Mouse (Mus musculus) forebrain, embryonic 13.5 days (tissue): ENCODE results near the gene Gdnf. TPM values are rescaled to one million over a fixed set of nuclear protein-coding genes. Genes with fewer than 3 reads are reported as not detected.

Experiments used
- ATAC-seq: fragments of 200-750 bp; cut with Nextera tagmentation; 2 replicates; pipeline ENCODE4 v1.8.0; 2017
- H3K27ac ChIP-seq: fragments of 300-500 bp; sonication (generic); 2 replicates; pipeline ENCODE4 v1.5.1; 2015; ENCODE audit warnings: inconsistent platforms, mild to moderate bottlenecking, moderate library complexity
- H3K27me3 ChIP-seq: fragments of 300-500 bp; sonication (generic); 2 replicates; pipeline ENCODE4 v1.6.1; 2015; ENCODE audit warnings: mild to moderate bottlenecking, inconsistent platforms
- H3K36me3 ChIP-seq: fragments of 300-500 bp; sonication (generic); 2 replicates; pipeline ENCODE4 v1.6.1; 2015; ENCODE audit warnings: mild to moderate bottlenecking, inconsistent platforms; ENCODE audit not compliant: poor library complexity, severe bottlenecking
- H3K4me1 ChIP-seq: fragments of 300-500 bp; sonication (generic); 2 replicates; pipeline ENCODE4 v1.6.1; 2015; ENCODE audit warnings: inconsistent platforms
- H3K4me2 ChIP-seq: fragments of 300-500 bp; sonication (generic); 2 replicates; pipeline ENCODE4 v1.6.1; 2015; ENCODE audit warnings: inconsistent platforms, mild to moderate bottlenecking, moderate library complexity
- H3K4me3 ChIP-seq: fragments of 300-500 bp; sonication (generic); 2 replicates; pipeline ENCODE4 v1.5.1; 2015; ENCODE audit warnings: mild to moderate bottlenecking, inconsistent platforms
- H3K9ac ChIP-seq: fragments of 300-500 bp; sonication (generic); 2 replicates; pipeline ENCODE4 v1.6.1; 2015; ENCODE audit warnings: mild to moderate bottlenecking, inconsistent platforms
- H3K9me3 ChIP-seq: fragments of 300-500 bp; sonication (generic); replicated peaks from 2 replicates; pipeline ENCODE4 v1.6.1; 2016; ENCODE audit warnings: inconsistent platforms
- WGBS: fragments of 180-500 bp; shearing (Covaris S2); methylation state at CpG from one replicate; pipeline ENCODE4 v1.1.7; 2015; 5-methylcytosine and 5-hydroxymethylcytosine counted together
- polyA plus RNA-seq: library from polyadenylated mRNA; unstranded; fragments of >200 nt; fragmentation: Nextera tagmentation; extraction: Ambion mirVana; gene quantifications from 2 replicates; pipeline ENCODE4 v1.2.1, GENCODE M21; 2015

The Gdnf gene
- polyA plus RNA-seq, 1 experiment from 2014 or later: not detected

DNA sequence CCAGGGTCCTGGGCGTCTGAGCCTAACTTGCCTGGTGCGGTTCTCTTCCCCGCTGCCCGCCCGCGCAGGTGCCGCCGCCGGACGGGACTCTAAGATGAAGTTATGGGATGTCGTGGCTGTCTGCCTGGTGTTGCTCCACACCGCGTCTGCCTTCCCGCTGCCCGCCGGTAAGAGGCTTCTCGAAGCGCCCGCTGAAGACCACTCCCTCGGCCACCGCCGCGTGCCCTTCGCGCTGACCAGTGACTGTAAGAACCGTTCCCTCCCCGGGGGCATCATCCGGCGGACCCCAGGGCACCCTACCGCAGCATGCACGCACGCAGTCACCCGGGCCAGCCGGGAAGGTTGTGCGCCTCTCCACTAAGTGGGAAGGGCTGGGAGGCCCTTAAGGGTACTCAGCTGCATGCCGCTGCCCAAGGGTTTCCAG is 4.9 kb downstream of the Gdnf start:
- Histone ChIP-seq H3K4me3 (peak overlapping the region; percentile 26), H3K36me3 (no peaks in the 10 kb centered on the region), H3K4me2 (peak overlapping the region; percentile 51), H3K27ac (no peak overlapping the region), H3K9me3 (no peaks in the 10 kb centered on the region), H3K9ac (no peak overlapping the region; the same call in 1 of the 2 replicates), H3K27me3 (peaks cover 97% of the 10 kb centered on the region), H3K4me1 (peaks cover 37% of the 10 kb centered on the region)
- under 1% methylated on average over 27 of the region's 36 CpGs for WGBS
- no peak for ATAC-seq

DNA sequence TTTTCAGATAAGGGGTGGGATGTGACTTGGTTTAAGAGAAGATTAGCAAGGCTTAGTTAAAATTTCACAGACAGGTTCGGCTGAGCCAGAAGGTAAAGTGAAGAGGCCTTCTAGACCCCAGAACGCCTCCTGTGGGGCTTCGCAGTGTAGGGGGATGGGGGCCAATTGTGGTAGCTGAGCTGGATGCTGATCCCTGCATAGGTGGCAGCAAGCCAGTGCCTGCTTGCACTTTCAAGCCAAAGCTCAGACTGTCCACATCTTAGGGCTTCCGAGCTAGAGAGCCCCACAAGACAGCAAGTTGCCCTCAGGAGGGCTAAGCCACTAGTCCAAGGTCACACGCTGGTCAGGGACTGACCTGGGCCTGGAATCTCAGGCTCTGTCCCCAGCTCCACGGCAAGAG is 13.2 kb downstream of the Gdnf start:
- 62% methylated on average over 6 of the region's 6 CpGs for WGBS
- Histone ChIP-seq H3K9me3 (no peaks in the 10 kb centered on the region), H3K4me2 (no peak overlapping the region), H3K36me3 (no peaks in the 10 kb centered on the region), H3K4me1 (no peaks in the 10 kb centered on the region), H3K4me3 (no peak overlapping the region), H3K27ac (no peak overlapping the region), H3K9ac (no peak overlapping the region), H3K27me3 (peaks cover 23% of the 10 kb centered on the region)
- ATAC-seq: no peak

DNA sequence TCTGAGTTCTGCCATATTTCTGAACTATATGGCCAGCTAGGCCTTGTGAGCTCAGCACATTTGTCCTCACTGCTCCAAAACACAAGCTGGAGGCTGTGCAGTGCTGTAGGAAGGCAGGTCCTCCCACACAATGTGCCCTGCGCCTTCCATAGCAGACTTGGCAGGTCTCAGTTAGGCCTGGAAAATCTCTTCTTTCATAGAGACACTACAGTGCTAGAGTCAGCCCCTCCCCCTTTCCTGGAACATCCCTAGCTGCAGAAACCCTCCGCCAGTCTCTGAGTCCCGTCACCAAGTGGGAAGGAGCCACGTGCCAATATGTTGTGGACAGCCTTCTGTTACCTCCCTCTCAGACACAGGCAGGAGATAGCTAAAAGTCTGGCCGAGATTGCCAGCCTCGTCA is 14.9 kb downstream of the Gdnf start:
- H3K27ac ChIP-seq: no peak overlapping the region
- no peak overlapping the region for H3K9ac ChIP-seq
- H3K4me2 ChIP-seq: no peak overlapping the region
- H3K36me3 ChIP-seq: no peaks in the 10 kb centered on the region
- H3K27me3 ChIP-seq: peaks cover 9% of the 10 kb centered on the region
- no peak overlapping the region for H3K4me3 ChIP-seq
- ATAC-seq: peak; percentile 69; the same call in 1 of the 2 replicates
- no peaks in the 10 kb centered on the region for H3K4me1 ChIP-seq
- no peaks in the 10 kb centered on the region for H3K9me3 ChIP-seq
- 50% methylated on average over 6 of the region's 6 CpGs for WGBS

DNA sequence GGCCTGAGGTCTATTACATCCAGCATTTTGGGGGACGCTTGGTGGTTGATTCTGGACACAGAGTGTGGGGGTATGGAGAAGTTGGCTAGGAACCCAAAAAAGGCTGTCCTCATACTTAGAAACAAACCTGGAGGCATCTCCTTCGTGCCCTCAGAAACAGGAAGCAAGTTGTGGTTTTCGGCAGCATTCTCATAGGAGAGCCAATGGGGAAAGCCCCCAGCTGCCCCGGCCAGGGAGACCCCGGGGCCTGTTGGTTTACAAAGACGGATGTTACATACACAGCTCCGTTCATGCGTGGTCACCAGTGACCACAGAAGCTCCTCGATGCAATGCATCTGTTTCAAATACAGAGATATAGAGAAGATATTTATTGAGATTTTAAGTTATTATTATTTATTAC is 24.8 kb downstream of the Gdnf start:
- Histone ChIP-seq H3K4me3 (no peak overlapping the region), H3K4me1 (no peaks in the 10 kb centered on the region), H3K36me3 (no peaks in the 10 kb centered on the region), H3K4me2 (no peak overlapping the region), H3K27me3 (no peaks in the 10 kb centered on the region), H3K9ac (no peak overlapping the region), H3K27ac (no peak overlapping the region), H3K9me3 (no peaks in the 10 kb centered on the region)
- no peak for ATAC-seq
- 92% methylated on average over 9 of the region's 9 CpGs for WGBS

DNA sequence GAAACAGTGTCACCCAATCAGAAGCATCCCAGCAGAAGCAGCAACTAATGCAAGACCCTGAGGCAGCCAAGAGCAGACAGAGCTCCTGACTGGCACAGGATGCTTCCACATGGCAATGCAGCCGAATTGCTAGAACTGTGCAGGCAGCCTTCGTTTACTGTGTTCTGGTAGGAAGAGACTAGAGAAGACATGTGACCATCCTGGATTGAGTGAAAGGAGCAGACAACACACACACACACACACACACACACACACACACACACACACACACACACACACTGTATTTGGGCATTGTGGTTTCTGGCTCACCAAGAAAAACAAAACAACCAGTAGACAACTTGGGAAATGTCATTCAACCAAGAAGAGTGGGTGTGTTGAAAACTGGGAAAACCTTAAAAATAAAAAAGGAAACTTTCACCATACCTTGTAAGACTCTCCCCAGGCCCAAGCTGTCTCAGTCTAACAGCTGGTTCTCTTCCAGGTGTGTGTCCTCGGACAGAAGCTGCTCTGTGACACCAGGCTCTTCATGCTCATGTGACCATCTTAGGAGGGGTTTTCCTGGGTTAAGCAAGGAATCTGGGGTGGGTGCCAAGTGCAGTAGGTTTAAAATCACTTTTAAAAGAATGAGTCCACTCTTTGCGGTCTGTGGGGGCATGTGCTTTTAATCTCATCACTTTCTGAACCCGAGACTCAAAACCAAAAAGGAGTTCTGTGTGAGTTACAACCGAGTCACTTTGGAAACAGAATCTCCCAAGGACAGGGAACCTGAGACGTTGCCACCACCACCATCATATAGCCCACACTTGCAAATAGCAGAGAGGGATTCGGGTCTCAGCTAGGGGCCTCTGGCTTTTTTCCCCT is 27.6 kb downstream of the Gdnf start:
- Histone ChIP-seq H3K4me3 (no peak overlapping the region), H3K36me3 (no peaks in the 10 kb centered on the region), H3K27me3 (no peaks in the 10 kb centered on the region), H3K9ac (no peak overlapping the region), H3K9me3 (no peaks in the 10 kb centered on the region), H3K4me1 (no peaks in the 10 kb centered on the region), H3K4me2 (no peak overlapping the region), H3K27ac (no peak overlapping the region)
- WGBS: 84% methylated on average over 8 of the region's 8 CpGs
- no peak for ATAC-seq

DNA sequence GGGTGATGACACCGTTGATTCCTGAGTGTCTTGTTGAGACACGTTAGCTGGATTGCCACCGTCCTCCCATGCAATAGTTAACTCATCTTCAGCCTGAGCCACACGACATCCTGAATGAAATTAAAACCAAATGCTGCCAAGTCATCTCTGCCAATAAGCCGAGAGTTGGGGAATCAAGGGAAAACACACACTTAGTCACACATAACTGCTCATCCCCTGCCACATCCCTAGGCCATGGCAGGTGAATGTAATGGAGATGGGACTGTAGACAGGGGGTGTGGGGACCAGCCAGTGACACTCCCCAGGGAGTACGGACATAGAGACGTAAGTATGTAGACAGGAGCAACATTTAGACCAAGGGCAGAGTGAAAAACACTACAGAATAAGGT is 28.3 kb downstream of the Gdnf start:
- no peaks in the 10 kb centered on the region for H3K9me3 ChIP-seq
- no peak overlapping the region for H3K4me2 ChIP-seq
- H3K27ac ChIP-seq: no peak overlapping the region
- H3K36me3 ChIP-seq: no peaks in the 10 kb centered on the region
- no peak overlapping the region for H3K4me3 ChIP-seq
- H3K9ac ChIP-seq: no peak overlapping the region
- H3K27me3 ChIP-seq: no peaks in the 10 kb centered on the region
- no peaks in the 10 kb centered on the region for H3K4me1 ChIP-seq
- ATAC-seq: no peak
- 86% methylated on average over 7 of the region's 7 CpGs for WGBS

DNA sequence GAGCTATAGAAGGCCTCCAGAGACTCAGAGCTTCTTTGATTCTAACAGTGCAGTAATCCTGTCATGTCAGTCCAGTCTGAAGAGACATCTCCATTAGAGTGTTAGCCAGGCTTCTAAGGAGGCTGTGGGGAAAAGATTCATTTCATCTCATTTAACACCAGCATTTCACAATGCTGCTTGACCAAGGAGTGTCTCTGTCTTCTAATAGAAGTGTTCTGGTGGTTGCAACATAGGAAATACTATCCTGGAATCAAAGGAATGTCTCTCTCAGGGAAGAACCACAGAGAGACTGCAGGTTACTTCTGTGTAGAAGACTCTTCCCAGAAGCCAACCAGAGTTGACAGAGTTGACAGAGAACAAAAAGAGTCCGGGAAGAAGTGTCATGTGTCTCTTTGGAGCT is 31.0 kb downstream of the Gdnf start:
- H3K27me3 ChIP-seq: no peaks in the 10 kb centered on the region
- no peak for ATAC-seq
- H3K9me3 ChIP-seq: no peaks in the 10 kb centered on the region
- H3K4me2 ChIP-seq: no peak overlapping the region
- H3K4me1 ChIP-seq: no peaks in the 10 kb centered on the region
- WGBS: 78% methylated on average over 1 of the region's 1 CpGs
- H3K9ac ChIP-seq: no peak overlapping the region
- H3K4me3 ChIP-seq: no peak overlapping the region
- H3K36me3 ChIP-seq: no peaks in the 10 kb centered on the region
- H3K27ac ChIP-seq: no peak overlapping the region

DNA sequence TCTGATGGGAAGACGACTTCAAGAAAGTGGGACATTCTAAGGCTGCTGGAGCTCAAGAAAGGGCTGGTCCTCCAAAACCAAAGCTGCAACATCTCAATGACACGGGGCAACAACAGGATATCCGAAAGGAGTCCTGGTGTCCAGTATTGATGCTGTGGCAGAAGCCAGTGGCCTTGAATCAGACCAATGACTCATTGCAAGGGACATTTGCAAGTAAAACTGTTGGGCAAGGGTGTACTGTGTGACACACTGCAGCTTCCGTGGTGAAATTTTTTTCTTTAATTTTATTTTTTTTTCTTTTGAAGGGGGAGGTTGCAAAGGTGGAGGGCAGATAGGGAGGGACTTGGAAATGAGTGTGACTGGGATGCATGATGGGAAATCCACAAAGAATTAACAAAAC is 31.8 kb downstream of the Gdnf start:
- H3K4me1 ChIP-seq: no peaks in the 10 kb centered on the region
- H3K27me3 ChIP-seq: no peaks in the 10 kb centered on the region
- no peaks in the 10 kb centered on the region for H3K36me3 ChIP-seq
- no peak overlapping the region for H3K9ac ChIP-seq
- H3K27ac ChIP-seq: no peak overlapping the region
- WGBS: 88% methylated on average over 4 of the region's 4 CpGs
- H3K9me3 ChIP-seq: no peaks in the 10 kb centered on the region
- H3K4me2 ChIP-seq: no peak overlapping the region
- no peak for ATAC-seq
- H3K4me3 ChIP-seq: no peak overlapping the region

DNA sequence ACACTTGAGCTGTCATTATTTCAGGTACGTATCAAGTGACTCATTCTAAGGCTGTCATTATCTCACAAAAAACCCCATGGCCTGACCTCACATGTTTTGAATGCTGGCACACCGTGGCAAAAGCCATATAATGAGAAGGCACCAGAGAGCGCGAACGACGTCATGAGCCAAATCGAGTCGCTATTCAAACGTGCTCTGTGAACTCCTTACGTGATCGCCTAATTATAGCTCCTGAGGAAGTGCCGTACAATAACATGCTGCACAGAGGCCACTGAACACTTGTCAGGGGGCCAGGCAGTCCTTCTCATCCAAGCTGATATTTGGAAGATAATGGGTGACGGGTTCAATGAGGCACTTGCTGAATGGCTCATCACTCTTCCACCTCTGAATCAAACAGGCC is 46.8 kb downstream of the Gdnf start:
- ATAC-seq: peak; percentile 38; the same call in 1 of the 2 replicates
- Histone ChIP-seq H3K9me3 (no peaks in the 10 kb centered on the region), H3K36me3 (no peaks in the 10 kb centered on the region), H3K27ac (no peak overlapping the region), H3K4me1 (no peaks in the 10 kb centered on the region), H3K4me2 (no peak overlapping the region), H3K9ac (no peak overlapping the region), H3K27me3 (no peaks in the 10 kb centered on the region), H3K4me3 (no peak overlapping the region)
- WGBS: 64% methylated on average over 13 of the region's 13 CpGs

DNA sequence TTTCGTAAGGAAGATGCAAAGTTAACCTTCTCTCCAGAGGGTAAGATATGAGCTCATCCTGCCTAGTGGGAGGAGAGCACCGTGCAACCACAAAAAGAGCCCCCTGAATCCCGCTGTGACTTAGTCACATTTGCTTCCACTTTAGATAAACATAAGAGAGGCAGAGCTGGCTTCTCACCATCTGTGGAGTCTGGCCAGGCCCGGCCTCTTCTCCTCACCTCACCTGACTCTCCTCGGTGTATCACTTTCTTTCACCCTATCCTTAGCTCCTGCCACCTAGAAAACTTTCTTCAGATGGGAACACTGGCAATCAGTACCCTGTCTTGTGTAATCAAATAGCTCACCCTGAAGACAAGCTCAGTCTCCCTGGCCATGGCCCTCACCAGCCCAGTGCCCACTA is 48.2 kb downstream of the Gdnf start:
- Histone ChIP-seq H3K4me1 (no peaks in the 10 kb centered on the region), H3K9ac (no peak overlapping the region), H3K4me2 (no peak overlapping the region), H3K27ac (no peak overlapping the region), H3K4me3 (no peak overlapping the region), H3K36me3 (no peaks in the 10 kb centered on the region), H3K27me3 (no peaks in the 10 kb centered on the region), H3K9me3 (no peaks in the 10 kb centered on the region)
- 80% methylated on average over 5 of the region's 5 CpGs for WGBS
- no peak for ATAC-seq

DNA sequence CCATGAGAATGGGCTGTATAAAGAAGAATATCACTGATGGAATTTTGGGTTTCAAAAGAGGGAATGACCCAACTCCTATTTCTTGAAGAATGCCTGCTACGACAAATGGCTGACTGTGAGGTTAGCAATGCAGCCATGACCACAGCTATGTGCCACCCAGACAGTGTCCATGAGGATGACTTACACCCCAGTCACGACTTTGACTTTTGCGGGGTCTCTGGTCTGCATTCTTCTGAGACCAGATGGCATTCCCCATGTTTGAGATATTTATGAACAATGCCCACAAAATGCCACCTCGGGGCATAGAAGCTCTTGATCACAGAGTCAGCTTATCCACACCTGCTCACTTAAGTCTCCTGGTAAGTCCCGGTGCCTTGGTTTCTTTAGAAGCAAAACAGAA is 52.2 kb downstream of the Gdnf start:
- Histone ChIP-seq H3K27ac (no peak overlapping the region), H3K4me3 (no peak overlapping the region), H3K27me3 (no peaks in the 10 kb centered on the region), H3K36me3 (no peaks in the 10 kb centered on the region), H3K4me2 (no peak overlapping the region), H3K9me3 (no peaks in the 10 kb centered on the region), H3K9ac (no peak overlapping the region), H3K4me1 (no peaks in the 10 kb centered on the region)
- 93% methylated on average over 5 of the region's 5 CpGs for WGBS
- no peak for ATAC-seq

DNA sequence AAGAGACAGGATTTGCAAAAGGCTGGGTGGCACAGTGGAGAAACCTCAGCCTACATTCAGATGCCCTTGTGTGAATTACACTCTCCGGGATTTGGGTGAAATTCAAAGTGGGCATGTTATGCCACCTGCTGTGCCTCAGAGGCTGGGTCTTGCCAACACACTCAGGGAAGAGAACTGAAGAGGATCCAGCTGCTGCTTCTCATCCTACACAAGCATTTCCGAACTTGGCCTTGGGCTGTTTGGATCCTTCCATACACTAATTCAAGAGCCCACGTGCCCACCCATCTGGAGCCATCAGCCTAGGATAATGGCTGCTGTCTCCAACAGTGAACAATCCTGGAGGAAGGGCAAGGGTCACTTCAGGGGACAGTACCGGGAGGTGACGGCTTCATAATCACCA is 52.7 kb downstream of the Gdnf start:
- no peaks in the 10 kb centered on the region for H3K27me3 ChIP-seq
- ATAC-seq: no peak
- H3K9ac ChIP-seq: no peak overlapping the region
- H3K36me3 ChIP-seq: no peaks in the 10 kb centered on the region
- no peak overlapping the region for H3K4me2 ChIP-seq
- H3K4me3 ChIP-seq: no peak overlapping the region
- no peaks in the 10 kb centered on the region for H3K9me3 ChIP-seq
- 60% methylated on average over 5 of the region's 5 CpGs for WGBS
- H3K27ac ChIP-seq: no peak overlapping the region
- H3K4me1 ChIP-seq: no peaks in the 10 kb centered on the region

DNA sequence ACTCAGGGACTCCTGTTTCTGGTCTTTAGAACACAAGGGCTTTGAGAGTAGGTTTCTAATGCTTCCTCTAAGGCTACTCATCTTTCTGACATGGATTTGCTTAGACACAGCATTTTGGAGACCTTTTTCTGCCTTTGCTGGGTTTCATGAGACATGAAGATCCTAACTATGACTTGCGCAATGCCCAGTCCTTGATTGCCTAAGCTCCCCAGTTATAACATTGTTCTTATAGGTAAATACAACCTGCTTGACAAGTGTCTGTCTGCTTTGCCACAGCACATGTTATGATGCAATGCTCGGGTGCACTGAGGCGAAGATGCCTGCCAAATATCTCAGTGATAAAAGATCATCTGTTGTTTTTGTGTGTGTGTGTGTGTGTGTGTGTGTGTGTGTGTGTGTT is 54.7 kb downstream of the Gdnf start:
- no peak overlapping the region for H3K27ac ChIP-seq

More for the DNA sequence above, 54.7 kb downstream of the Gdnf start:
- Histone ChIP-seq H3K9ac (no peak overlapping the region), H3K4me1 (no peaks in the 10 kb centered on the region), H3K9me3 (no peaks in the 10 kb centered on the region), H3K27me3 (no peaks in the 10 kb centered on the region), H3K4me3 (no peak overlapping the region), H3K4me2 (no peak overlapping the region), H3K36me3 (no peaks in the 10 kb centered on the region)
- ATAC-seq: no peak
- WGBS: 91% methylated on average over 3 of the region's 3 CpGs
